Mouse (Mus musculus) embryo, embryonic 9.5 days (tissue): Measurements from ENCODE around the gene Fank1.

Experiments used
- DNase-seq: peaks from one replicate; pipeline ENCODE4 v3.0.0-alpha.2; 2017; ENCODE audit errors: extremely low spot score

Gene Fank1

GRCm38 (mm10) chr7:133891796-133892195 lies 115.1 kb downstream of the Fank1 start:
- DNase-seq, result no peak

- DNase-seq, result no peak
Observed at GRCm38 (mm10) chr7:133899391-133899790, 122.7 kb downstream of the Fank1 start.

- no peak for DNase-seq
Observed at GRCm38 (mm10) chr7:133908966-133909365, 132.3 kb downstream of the Fank1 start.

- DNase-seq, result no peak
Observed at GRCm38 (mm10) chr7:133909833-133910375, 133.2 kb downstream of the Fank1 start.

- no peak for DNase-seq
Observed at GRCm38 (mm10) chr7:133911881-133912280, 135.2 kb downstream of the Fank1 start.

- no peak for DNase-seq
Observed at GRCm38 (mm10) chr7:133916230-133916629, 139.6 kb downstream of the Fank1 start.

- DNase-seq, result no peak
Observed at GRCm38 (mm10) chr7:133919306-133919705, 142.6 kb downstream of the Fank1 start.

GRCm38 (mm10) chr7:133919918-133920317 lies 143.3 kb downstream of the Fank1 start:
- DNase-seq, result no peak

- no peak for DNase-seq
Observed at GRCm38 (mm10) chr7:133920724-133921123, 144.1 kb downstream of the Fank1 start.

- no peak for DNase-seq
Observed at GRCm38 (mm10) chr7:133921291-133921690, 144.6 kb downstream of the Fank1 start.

GRCm38 (mm10) chr7:133923994-133924393 lies 147.3 kb downstream of the Fank1 start:
- no peak for DNase-seq

- DNase-seq, result no peak
Observed at GRCm38 (mm10) chr7:133925771-133926170, 149.1 kb downstream of the Fank1 start.

GRCm38 (mm10) chr7:133928981-133929380 lies 152.3 kb downstream of the Fank1 start:
- DNase-seq, result no peak
